Mouse (Mus musculus): ENCODE measurements around the gene Ska3. TPM values are rescaled to one million over a fixed set of nuclear protein-coding genes. Genes with fewer than 3 reads are reported as not detected.

The Ska3 gene
- polyA plus RNA-seq, 1 experiment from 2014 or later, result 28.6 TPM

Small RNA genes within 50 kb of the gene (microRNA-seq; reads per million reads assigned to microRNA genes)
- not detected for gene Mir3077 (ENCODE audit: borderline number of aligned reads)

Other genes with a start within 250 kb of the Ska3 start
- gene Xpo4, start 160.8 kb downstream of the Ska3 start, polyA plus RNA-seq (2015; fragmentation: Nextera tagmentation; extraction: Ambion mirVana), result 18.8 and 20.3 TPM in 2 replicates
- gene Gm49361, start 80.1 kb downstream of the Ska3 start, polyA plus RNA-seq (2015; fragmentation: Nextera tagmentation; extraction: Ambion mirVana), result not detected in 2 replicates
- gene Lats2, start 67.8 kb downstream of the Ska3 start, polyA plus RNA-seq (2015; fragmentation: Nextera tagmentation; extraction: Ambion mirVana), result 23.3 TPM in 2 replicates
- gene Sap18, start 28.0 kb downstream of the Ska3 start, polyA plus RNA-seq (2015; fragmentation: Nextera tagmentation; extraction: Ambion mirVana), result 23.1 and 26.3 TPM in 2 replicates
- gene Mrpl57, start within 50 bp of the Ska3 start, polyA plus RNA-seq (2015; fragmentation: Nextera tagmentation; extraction: Ambion mirVana), result 156 and 160 TPM in 2 replicates
- 67.0 and 71.2 TPM in 2 replicates for gene Zdhhc20, start 64.1 kb upstream of the Ska3 start, polyA plus RNA-seq (2015; fragmentation: Nextera tagmentation; extraction: Ambion mirVana)
- 93.1 and 94.9 TPM in 2 replicates for gene Micu2, start 173.1 kb upstream of the Ska3 start, polyA plus RNA-seq (2015; fragmentation: Nextera tagmentation; extraction: Ambion mirVana)
- gene Fgf9, start 244.4 kb upstream of the Ska3 start, polyA plus RNA-seq (2015; fragmentation: Nextera tagmentation; extraction: Ambion mirVana), result 12.5 and 13.0 TPM in 2 replicates

All from embryonic facial prominence, embryonic 15.5 days (tissue).